Mouse (Mus musculus): ENCODE results near the gene Wdr20. TPM values are rescaled to one million over a fixed set of nuclear protein-coding genes. Genes with fewer than 3 reads are reported as not detected.
A peak's percentile ranks its signal among the peaks of the same experiment; 100 is the strongest.

Wdr20 gene
- total and polyA plus RNA-seq, 3 experiments = 17.9 to 26.2 (median 22.8) TPM

DNA sequence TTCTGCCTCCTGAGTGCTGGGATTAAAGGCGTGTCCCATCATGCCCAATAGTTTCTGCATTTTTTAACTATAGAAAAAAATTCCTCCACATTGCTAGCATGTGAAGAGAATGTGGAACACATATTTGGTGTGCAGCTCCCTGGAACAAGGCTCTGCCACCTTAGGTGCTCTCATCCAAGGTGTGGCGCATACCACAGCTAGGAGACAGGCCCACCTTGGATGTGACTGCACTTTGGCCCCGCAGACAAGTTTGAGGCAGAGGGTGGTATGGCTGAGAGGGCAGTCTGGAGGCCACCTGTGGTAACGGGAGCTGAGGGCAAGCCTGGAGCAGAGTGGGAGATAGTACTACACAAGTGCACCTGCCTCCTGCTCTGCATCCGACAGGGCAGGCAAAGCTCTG is 71.1 kb downstream of the Wdr20 start:
- H3K36me3 ChIP-seq (replicated peaks in 1 of 2; ENCODE audit: control insufficient read depth in 1 of 2, insufficient read depth in 1 of 2, low read length in 1 of 2) = peaks cover 14 to 76% of the 10 kb centered on the region in 2 experiments
- H3K4me2 ChIP-seq (ENCODE audit: insufficient read depth, low read depth, poor library complexity, severe bottlenecking) = no peak overlapping the region
- no peak overlapping the region for H3K4me3 ChIP-seq (replicated peaks in 1 of 3; ENCODE audit: low read depth in 2 of 3, low read length in 2 of 3, poor library complexity in 1 of 3)
- in situ Hi-C loops (cut with MboI; ENCODE audit: low pct_ligation_motif_present, low pct_unique_long_range_greater_than_20kb, low sequenced_read_pairs) = no loop called here
- H3K4me1 ChIP-seq (ENCODE audit: control insufficient read depth in 1 of 2, insufficient read depth in 2 of 2) = peaks cover 12 to 37% of the 10 kb centered on the region in 2 experiments
- no peak overlapping the region for H3K27ac ChIP-seq (ENCODE audit: insufficient read depth, low read depth)
- H3K9me3 ChIP-seq (replicated peaks; ENCODE audit: low read length) = no peaks in the 10 kb centered on the region
- no peak overlapping the region for H3K9ac ChIP-seq (ENCODE audit: insufficient read depth, low read depth)
- H3K27me3 ChIP-seq (replicated peaks) = no peaks in the 10 kb centered on the region
- H3K79me2 ChIP-seq (replicated peaks; ENCODE audit: control insufficient read depth, extremely low read depth, insufficient read depth, poor library complexity, severe bottlenecking) = no peaks in the 10 kb centered on the region
- dilution Hi-C loops (cut with MboI; ENCODE audit: extremely low pct_ligation_motif_present, extremely low pct_unique_long_range_greater_than_20kb, low sequenced_read_pairs) = no loop called here
- no peak for TF ChIP-seq BHLHE40 (IDR thresholded peaks at IDR 0.05; ENCODE audit: low read depth, low read length)
- no peak for TF ChIP-seq ZMIZ1 (IDR thresholded peaks at IDR 0.05; ENCODE audit: low read depth, low read length)
- no peak for TF ChIP-seq CHD2 (IDR thresholded peaks at IDR 0.05; ENCODE audit: low read length)
- no peak for TF ChIP-seq E2F4 (IDR thresholded peaks at IDR 0.05; ENCODE audit: insufficient replicate concordance, low read depth, low read length)
- no peak for TF ChIP-seq ELF1 (IDR thresholded peaks at IDR 0.05; ENCODE audit: low read depth, low read length)
- no peak for DNase-seq (ENCODE audit: extremely low read depth)

DNA sequence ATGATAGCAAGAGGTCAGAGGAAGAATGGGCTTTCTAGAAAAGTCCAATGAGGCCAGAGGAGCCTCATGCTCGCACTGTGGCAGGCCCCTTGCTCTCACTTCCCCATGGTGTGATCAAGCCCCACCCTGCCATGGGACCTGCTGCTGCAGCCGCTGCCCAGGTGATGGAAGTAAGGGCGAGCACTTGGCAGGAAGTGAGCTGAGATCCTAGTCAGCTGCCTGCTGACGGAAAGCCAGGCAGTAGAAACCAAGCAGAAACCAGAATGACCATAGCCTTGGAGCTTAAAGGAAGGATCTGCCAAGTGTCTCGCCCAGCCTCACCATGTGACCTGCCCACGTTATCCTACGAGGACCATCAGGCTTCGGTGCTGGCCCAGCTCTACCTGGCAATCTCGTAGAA is 75.4 kb downstream of the Wdr20 start:
- no peaks in the 10 kb centered on the region for H3K27me3 ChIP-seq (replicated peaks)
- peaks cover 12 to 43% of the 10 kb centered on the region in 2 experiments for H3K4me1 ChIP-seq (ENCODE audit: control insufficient read depth in 1 of 2, insufficient read depth in 2 of 2)
- peak overlapping the region; percentile 93 for H3K27ac ChIP-seq (ENCODE audit: insufficient read depth, low read depth)
- H3K9me3 ChIP-seq (replicated peaks; ENCODE audit: low read length) = no peaks in the 10 kb centered on the region
- H3K36me3 ChIP-seq (replicated peaks in 1 of 2; ENCODE audit: control insufficient read depth in 1 of 2, insufficient read depth in 1 of 2, low read length in 1 of 2) = peaks cover 6 to 36% of the 10 kb centered on the region in 2 experiments
- H3K4me2 ChIP-seq (ENCODE audit: insufficient read depth, low read depth, poor library complexity, severe bottlenecking) = peak overlapping the region; percentile 63
- H3K9ac ChIP-seq (ENCODE audit: insufficient read depth, low read depth) = peak overlapping the region; percentile 23; the same call in 1 of the 2 replicates
- dilution Hi-C loops (cut with MboI; ENCODE audit: extremely low pct_ligation_motif_present, extremely low pct_unique_long_range_greater_than_20kb, low sequenced_read_pairs) (no loop called here), in situ Hi-C loops (cut with MboI; ENCODE audit: low pct_ligation_motif_present, low pct_unique_long_range_greater_than_20kb, low sequenced_read_pairs) (no loop called here)
- peak; percentile 82 for DNase-seq (ENCODE audit: extremely low read depth)
- peak overlapping the region; percentile 8 to 52 (median 50) for H3K4me3 ChIP-seq (replicated peaks in 1 of 3; ENCODE audit: low read depth in 2 of 3, low read length in 2 of 3, poor library complexity in 1 of 3)
- H3K79me2 ChIP-seq (replicated peaks; ENCODE audit: control insufficient read depth, extremely low read depth, insufficient read depth, poor library complexity, severe bottlenecking) = no peaks in the 10 kb centered on the region
- TF ChIP-seq IRF4 (IDR thresholded peaks at IDR 0.05; ENCODE audit: low read depth, low read length) (peak; percentile 96), HCFC1 (IDR thresholded peaks at IDR 0.05; ENCODE audit: low read depth, low read length) (peak; percentile 41; the same call in 1 of the 2 replicates), USF2 (conservative IDR thresholded peaks at IDR 0.05; ENCODE audit: low read depth, low read length) (no peak; the same call in 1 of the 2 replicates), SMC3 (IDR thresholded peaks at IDR 0.05; ENCODE audit: low read depth, low read length) (no peak), SIN3A (IDR thresholded peaks at IDR 0.05; ENCODE audit: low read length) (peak; percentile 77; the same call in 1 of the 2 replicates), ZC3H11A (IDR thresholded peaks at IDR 0.05; ENCODE audit: low read depth, low read length) (no peak), EP300 (IDR thresholded peaks at IDR 0.05; ENCODE audit: low read length) (peak; percentile 88), NRF1 (IDR thresholded peaks at IDR 0.05; ENCODE audit: low read depth, low read length) (peak; percentile 30; the same call in 1 of the 2 replicates), KAT2A (IDR thresholded peaks at IDR 0.05; ENCODE audit: insufficient replicate concordance, low read length) (0 out of 2 replicates have a peak, but pooled peaks have one; percentile 47), TCF12 (IDR thresholded peaks at IDR 0.05; ENCODE audit: low read depth, low read length) (peak; percentile 88), POLR2A (IDR thresholded peaks at IDR 0.05; ENCODE audit: low read depth, low read length) (peak; percentile 52; the same call in 1 of the 2 replicates), MAX (IDR thresholded peaks at IDR 0.05; ENCODE audit: low read length) (peak; percentile 95), NELFE (IDR thresholded peaks at IDR 0.05; ENCODE audit: low read depth, low read length) (peak; percentile 50), MAZ (IDR thresholded peaks at IDR 0.05; ENCODE audit: low read depth, low read length) (peak; percentile 92), MAFK (IDR thresholded peaks at IDR 0.05; ENCODE audit: insufficient replicate concordance, low read length) (0 out of 2 replicates have a peak, but pooled peaks have one; percentile 19), POLR2AphosphoS2 (IDR thresholded peaks at IDR 0.05; ENCODE audit: low read depth, low read length) (no peak), TBP (conservative IDR thresholded peaks at IDR 0.05; ENCODE audit: low read depth, low read length) (0 out of 2 replicates have a peak, but pooled peaks have one; percentile 34), RAD21 (IDR thresholded peaks at IDR 0.05; ENCODE audit: low read depth, low read length) (no peak; the same call in 1 of the 2 replicates), E2F4 (IDR thresholded peaks at IDR 0.05; ENCODE audit: insufficient replicate concordance, low read depth, low read length) (no peak), CHD2 (IDR thresholded peaks at IDR 0.05; ENCODE audit: low read length) (peak; percentile 67), RCOR1 (conservative IDR thresholded peaks at IDR 0.05; ENCODE audit: low read depth, low read length) (peak; percentile 93; the same call in 1 of the 2 replicates), CTCF (conservative IDR thresholded peaks at IDR 0.05 in 1 of 2, IDR thresholded peaks at IDR 0.05 in 1 of 2; ENCODE audit: low read depth in 2 of 2, low read length in 2 of 2) (no peak), USF1 (IDR thresholded peaks at IDR 0.05; ENCODE audit: low read depth, low read length) (peak; percentile 52; the same call in 1 of the 2 replicates), UBTF (IDR thresholded peaks at IDR 0.05; ENCODE audit: low read depth, low read length) (0 out of 2 replicates have a peak, but pooled peaks have one; percentile 2), BHLHE40 (IDR thresholded peaks at IDR 0.05; ENCODE audit: low read depth, low read length) (peak; percentile 84), MXI1 (IDR thresholded peaks at IDR 0.05; ENCODE audit: low read depth, low read length) (no peak), GABPA (IDR thresholded peaks at IDR 0.05; ENCODE audit: insufficient replicate concordance, low read depth, low read length) (no peak), PAX5 (IDR thresholded peaks at IDR 0.05; ENCODE audit: low read length) (no peak), JUND (conservative IDR thresholded peaks at IDR 0.05; ENCODE audit: low read depth, low read length) (no peak), MYC (IDR thresholded peaks at IDR 0.05; ENCODE audit: low read depth, low read length) (peak; percentile 81), ZNF384 (IDR thresholded peaks at IDR 0.05; ENCODE audit: low read depth, low read length) (no peak)

Data from CH12.LX (cell line).